Mouse (Mus musculus) thymus, postnatal 14 days (tissue): ENCODE data around the gene Filip1.
"Not testable (repeated sequence)": the region's sequence is repeated elsewhere in the genome, so short reads cannot be mapped to it uniquely, and the experiment has no call there.

ENCODE experiments used
- DNase-seq: peaks from one replicate; pipeline ENCODE4 v3.0.0; 2021

Filip1 gene

GRCm38 (mm10) chr9:80012751-80013150, at the start of gene Filip1:
Filip1 (minus strand) TSS chr9:80012851.
- no peak for DNase-seq

GRCm38 (mm10) chr9:80057690-80058089, 45.0 kb upstream of the Filip1 start:
- no peak for DNase-seq

GRCm38 (mm10) chr9:80052951-80053350, 40.3 kb upstream of the Filip1 start:
- DNase-seq, result no peak

DNA sequence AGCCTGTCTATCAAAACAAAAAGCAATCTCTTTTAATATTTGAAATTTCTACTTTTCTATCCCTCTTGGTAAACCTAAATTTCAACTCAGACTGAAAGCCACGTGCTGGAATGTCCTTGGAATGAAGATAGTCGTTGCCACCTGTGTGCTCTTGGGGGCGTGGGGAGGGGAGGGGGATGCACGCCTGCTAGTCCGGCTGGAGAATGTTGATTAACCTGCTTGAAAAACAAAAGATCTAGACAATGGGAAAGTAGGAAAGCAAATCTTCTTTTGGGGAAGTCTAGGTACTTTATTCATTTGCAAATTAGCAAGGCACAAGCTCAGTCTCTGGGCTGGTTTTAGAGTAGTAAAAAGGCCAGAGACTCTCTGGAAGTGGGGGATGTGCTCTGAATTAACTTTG, 36.6 kb upstream of the Filip1 start:
- not testable (repeated sequence) for DNase-seq

GRCm38 (mm10) chr9:80044301-80044700, 31.6 kb upstream of the Filip1 start:
- DNase-seq, result not testable (repeated sequence)

DNA sequence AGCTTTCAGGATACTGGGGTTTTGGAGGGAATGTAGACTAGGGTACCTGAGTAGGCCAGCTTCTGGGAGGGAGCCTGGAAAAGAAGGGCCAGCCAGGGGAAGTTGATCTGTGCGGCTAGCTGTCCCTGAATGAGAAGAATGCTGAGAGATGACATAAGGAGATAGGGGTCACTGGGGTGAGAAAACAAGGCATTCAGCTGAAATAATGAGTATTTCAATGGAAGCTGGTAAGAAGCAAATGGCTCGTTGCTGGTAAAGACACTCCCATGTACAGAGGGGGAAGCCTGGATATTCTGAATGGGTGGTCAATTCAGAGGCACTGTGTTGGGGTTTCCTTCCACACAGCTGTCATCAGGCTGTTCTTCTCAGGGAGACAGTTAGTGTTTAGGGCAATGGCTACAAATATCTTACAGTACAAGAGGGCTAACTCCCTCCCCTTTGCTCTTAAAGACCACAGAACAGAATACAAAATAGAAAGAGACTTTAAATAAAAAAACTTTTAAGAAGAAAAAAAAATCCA, 26.7 kb upstream of the Filip1 start:
- no peak for DNase-seq

DNA sequence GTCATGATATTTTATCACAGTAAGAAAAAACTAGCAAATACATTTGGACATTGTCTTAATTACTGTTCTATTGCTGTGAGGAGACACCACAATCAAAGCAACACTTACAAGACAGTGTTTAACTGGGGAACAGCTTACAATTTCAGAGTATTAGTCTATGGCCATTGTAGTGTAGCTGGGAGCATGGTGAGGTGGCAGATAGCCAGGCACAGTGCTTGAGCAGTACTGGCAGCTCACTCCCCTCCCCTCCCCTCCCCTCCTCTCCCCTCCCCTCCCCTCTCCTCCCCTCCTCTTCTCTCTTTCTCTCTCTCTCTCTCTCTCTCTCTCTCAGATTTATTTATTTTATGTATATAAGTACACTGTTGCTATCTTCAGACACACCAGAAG, 25.3 kb upstream of the Filip1 start:
- DNase-seq, result no peak

- DNase-seq, result no peak
These were observed 24.8 kb upstream of the Filip1 start for GRCm38 (mm10) chr9:80037262-80037996.

- DNase-seq, result no peak
These were observed 13.9 kb upstream of the Filip1 start for GRCm38 (mm10) chr9:80026581-80027021.

- DNase-seq, result peak; percentile 73
These were observed 13.4 kb upstream of the Filip1 start for GRCm38 (mm10) chr9:80026017-80026416.

DNA sequence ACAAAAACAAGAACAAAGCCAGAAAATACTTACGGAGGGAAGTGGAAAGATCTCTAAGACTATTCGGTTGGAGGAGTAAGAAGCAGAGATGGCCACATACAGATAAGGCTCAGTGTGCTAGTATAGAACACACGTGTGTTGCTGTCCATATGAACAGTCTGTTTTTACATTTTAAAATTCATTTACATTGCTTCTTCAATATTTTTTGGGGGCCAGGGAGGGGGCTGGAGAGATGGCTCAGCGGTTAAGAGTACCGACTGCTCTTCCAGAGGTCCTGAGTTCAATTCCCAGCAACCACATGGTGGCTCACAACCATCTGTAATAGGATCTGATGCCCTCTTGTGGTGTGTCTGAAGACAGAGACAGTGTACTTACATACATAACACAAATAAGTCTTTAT, 12.7 kb upstream of the Filip1 start:
- not testable (repeated sequence) for DNase-seq

DNA sequence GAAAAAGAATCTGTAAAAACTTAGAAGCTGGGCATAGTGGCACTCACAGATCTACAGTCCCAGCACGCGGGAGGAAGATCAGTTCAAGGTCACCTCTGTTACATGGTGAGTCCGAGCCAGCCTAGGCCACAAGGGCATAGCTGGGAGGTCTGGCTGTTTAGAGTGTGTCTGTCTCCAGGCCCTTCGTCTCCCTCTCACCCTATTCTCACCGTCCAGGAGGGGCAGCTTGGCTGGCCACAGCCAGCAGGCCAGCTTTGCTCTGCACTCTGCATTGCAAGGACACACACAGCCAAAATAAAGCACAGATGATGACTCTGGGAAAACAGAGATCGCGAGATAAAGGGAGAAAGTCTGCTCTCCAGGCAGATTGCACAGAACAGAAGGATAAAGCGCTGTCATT, 10.2 kb upstream of the Filip1 start:
- no peak for DNase-seq

DNA sequence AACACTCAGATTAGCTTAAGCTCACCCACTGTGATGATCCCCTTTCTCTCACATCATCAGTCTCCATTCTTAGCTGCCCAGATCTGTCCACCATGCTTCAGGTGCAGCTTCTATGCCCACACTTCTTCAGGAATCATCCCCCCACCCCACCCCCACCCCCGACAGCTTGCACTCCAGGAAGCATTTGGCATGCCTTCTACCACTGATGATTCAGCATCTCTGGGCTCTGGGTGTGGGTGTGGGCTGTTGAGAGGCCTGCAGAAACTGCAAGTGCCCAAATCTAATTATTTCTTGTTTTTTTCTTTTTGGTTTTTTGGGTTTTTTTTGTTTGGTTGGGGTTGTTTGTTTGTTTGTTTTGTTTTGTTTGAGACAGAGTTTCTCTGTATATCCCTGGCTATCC, 9.0 kb upstream of the Filip1 start:
- no peak for DNase-seq

- DNase-seq, result no peak
These were observed 7.8 kb upstream of the Filip1 start for GRCm38 (mm10) chr9:80020429-80020828.

DNA sequence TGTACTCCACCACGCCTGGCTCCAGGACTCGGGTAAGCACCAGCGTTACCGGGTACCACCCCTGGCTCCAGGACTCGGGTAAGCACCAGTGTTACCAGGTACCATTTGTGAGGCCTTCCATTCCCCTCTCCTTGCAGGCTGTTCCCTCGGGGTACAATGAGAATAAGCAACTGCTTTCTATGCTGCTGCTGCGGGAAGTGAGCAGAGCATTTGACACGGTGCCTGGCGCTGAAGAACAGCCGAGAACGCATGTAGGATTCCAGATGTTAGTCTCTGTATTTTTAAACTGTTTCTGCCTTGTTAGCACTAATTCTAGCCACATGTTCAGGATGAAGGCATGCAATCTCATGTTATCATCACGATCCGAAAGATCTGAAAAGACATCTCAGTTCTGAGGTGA, 635 bp downstream of the Filip1 start:
- DNase-seq, result no peak

DNA sequence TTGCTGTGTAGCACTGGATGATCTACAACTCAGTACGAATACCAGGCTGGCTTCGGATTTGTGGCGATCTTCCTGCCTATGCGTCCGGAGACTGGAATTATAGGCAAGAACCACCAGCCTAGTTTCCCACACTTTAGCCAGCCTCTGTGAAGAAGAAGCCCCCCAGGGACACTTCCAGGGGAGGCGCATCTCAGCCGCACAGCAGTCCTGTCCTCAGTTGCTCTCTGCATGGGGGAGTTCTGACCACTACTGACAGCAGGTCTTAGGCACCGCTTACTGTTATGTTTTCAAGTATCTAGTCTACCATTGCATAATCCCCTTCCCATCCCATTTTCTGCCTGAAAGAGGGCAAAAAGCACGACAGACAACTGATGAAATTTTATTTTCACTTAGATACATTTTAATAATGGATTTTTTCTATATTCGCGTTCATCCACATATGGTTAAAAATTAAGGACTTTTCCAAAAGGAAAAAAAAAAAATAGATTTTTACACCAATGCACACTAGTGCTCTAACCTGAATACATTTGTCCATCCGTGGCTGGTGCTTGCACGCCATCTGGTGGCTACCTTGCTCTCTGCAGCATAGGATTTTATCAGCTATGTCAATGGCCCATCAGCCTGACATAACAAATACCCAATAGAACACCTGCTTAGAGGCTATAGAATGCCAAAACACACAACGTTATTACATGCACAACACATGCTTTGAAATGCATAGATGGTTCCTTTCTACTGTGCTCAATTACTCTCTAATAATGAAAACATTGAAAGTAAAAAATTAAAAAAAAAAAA, 10.1 kb downstream of the Filip1 start:
- DNase-seq, result peak; percentile 81

DNA sequence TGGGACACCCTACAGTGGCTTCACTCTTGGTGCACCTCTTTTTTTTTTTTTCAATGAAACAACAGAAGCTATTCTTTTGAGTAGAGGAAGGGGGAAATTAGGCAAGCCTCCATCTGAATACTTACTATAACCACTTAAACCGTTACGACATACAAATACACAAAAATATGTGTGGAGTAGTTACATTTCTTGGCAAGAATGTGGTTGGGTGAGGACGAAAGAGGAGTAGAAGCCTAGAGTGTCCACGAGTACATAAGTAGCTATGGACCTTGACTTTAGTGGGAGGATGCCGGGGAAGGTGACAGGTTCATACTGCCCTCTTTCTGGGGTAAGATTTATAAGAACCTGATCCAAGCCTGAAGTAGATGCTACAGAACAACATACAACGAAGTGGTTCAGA, 15.4 kb downstream of the Filip1 start:
- no peak for DNase-seq

- DNase-seq, result no peak
These were observed 18.4 kb downstream of the Filip1 start for GRCm38 (mm10) chr9:79994296-79994695.

DNA sequence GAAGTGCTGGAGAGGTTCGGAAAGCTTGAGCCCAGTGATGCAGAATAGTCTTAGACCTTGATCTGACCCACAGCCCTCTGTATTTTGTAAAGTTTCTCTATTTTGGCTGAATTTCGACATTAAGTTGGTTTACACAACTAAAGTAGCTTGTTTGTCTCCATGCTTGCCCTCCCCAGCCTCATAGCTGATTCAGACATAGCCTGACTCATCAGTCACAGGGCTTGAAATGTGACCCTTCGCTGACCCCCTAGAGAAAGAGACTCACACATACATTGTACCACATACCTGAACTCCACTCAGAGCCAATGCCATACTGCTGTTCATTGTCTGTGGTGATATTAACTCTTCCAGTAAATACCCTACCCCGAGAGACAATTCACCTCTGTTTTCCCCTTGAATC, 19.6 kb downstream of the Filip1 start:
- DNase-seq, result no peak

DNA sequence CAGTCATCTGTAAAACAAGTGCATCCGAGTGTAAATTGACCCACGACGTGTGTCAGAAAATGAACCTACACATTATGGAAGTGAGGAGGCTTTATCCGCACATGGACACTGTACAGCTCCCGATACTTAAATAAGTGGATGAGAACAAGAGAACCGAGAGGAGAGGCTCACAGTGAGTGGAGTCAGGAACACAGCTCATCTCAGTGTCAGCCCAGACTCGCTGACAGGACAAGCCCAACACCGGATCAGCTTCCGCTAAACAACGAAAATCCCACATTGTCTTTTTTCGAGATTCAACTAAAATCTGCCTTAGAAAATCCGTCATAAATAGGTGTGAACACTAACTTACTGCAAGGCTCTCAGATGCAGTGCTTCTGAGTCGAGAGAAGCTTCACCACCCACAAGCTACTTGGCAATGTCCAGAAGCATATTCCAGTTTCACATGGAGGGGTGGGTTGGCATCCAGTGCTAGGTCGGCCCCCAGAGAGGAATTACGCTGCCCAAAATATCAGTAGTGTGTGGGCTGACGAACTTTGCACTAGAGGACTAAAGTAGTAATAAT, 22.1 kb downstream of the Filip1 start:
- DNase-seq, result no peak

- DNase-seq, result no peak
These were observed 22.9 kb downstream of the Filip1 start for GRCm38 (mm10) chr9:79989703-79990102.

DNA sequence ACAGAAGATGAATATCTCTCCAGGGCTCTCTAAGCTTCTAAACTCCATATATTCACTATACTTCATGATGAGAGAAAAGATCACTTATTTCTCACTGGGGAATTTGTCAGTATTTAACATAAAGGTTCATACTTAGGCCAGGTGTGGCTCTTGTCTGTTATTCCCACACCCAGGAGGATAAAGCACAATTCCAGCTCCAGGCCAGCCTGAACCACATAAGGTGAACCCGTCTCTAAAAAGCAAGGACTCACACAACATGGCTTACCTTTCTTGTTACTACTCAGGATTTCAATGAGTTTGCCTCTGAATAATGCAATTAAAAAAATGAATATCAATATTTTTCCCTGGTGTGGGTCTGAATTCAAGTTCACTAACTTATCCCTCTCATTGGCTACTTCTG, 23.6 kb downstream of the Filip1 start:
- no peak for DNase-seq

DNA sequence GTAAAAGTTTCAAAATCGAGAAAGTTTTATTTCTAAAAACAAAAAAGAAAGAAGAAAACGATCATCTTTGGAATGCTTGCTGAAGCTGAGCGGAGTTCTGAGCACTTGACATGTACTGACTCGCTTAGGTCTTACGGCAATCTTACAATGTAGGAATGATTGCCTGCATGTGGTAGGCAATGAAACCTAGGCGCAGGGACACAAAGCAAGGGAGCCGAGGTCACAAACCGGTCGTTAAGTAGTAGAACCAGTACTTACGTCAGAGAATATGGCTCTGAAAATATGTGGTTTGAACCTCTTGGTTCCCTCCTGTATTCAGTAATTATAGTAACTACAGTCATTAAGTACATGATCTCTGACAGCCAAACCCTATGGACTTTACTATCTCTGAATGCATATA, 29.4 kb downstream of the Filip1 start:
- no peak for DNase-seq

DNA sequence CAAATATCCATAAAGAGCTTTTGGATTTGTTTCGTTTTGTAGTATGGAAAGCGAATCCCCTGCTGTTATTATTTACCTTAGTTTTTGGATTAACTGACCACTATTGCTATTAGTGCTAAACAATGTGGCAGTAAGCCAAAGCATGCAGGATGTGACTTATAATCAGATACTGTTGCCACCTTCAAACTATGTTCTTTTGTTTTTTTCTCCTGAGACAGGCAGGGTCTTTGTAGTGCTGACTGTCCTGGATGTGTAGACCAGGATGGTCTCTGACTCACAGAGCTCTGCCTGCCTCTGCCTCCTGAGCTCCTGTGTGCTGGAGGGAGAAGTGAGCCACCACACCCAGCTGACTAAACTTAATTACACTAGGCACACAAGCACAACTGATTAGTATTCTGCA, 33.4 kb downstream of the Filip1 start:
- DNase-seq, result no peak
